ENCODE assay signal across 8 mouse cellular contexts in the genomic region with DNA sequence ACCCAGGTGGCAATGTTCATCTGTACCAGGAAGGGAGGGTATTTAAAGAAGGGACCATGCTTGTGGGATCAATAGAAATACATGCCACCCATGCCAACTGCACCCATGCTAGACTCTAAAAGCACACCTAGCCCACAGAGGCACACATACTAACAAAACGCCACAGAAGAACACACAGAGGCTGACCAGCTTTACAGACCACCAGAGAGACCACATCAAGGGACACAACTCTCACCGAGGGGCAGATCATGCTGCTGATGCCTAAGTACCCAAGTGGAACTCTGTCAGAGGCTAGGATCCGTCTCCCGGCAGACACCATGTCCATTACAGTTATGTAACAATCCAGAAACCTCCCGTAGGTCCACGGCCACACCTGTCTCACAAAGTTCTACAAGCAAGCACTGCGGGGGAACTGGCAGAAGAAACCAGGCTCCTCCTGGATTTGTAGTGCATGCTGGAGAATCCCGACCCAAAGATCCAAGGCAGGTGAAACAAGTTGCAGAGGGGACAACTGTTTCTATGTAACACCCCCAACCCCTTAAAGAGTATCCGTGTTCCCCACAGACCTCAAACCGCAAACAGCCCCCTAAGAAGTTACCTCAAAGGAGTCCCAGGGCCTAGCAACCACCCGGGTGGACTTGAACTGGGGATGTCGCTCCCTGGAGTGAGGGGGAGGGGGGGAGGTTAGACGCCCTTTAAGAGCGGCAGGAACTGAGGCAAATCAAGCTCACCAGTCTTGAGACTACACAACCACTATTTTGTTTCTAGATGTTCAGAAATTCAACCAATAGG. TPM values are rescaled to one million over a fixed set of nuclear protein-coding genes. Genes with fewer than 3 reads are reported as not detected.
DNase-seq lines count a peak whose midpoint lies in the region; ATAC-seq and TF ChIP-seq lines count a peak whose summit lies in the region.

No protein-coding gene starts in this region.

- H3K9me3 ChIP-seq in embryonic facial prominence, embryonic 12.5 days, result no peaks in the 10 kb centered on the region
- no peaks in the 10 kb centered on the region for H3K9me3 ChIP-seq in kidney, embryonic 16.5 days (ENCODE audit: low read length)
- H3K9me3 ChIP-seq in neural tube, embryonic 14.5 days (ENCODE audit: control insufficient read depth, low read length), result no peaks in the 10 kb centered on the region

- H3K9ac ChIP-seq in embryonic facial prominence, embryonic 12.5 days, result peak overlapping the region; percentile 90
- peak overlapping the region; percentile 90 for H3K9ac ChIP-seq in kidney, embryonic 16.5 days (replicated peaks; ENCODE audit: low read length)
- H3K9ac ChIP-seq in neural tube, embryonic 14.5 days (replicated peaks; ENCODE audit: low read depth, low read length), result peak overlapping the region; percentile 83

- ATAC-seq in embryonic facial prominence, embryonic 12.5 days (ENCODE audit: insufficient number of reproducible peaks, insufficient read depth, low FRiP score, low TSS enrichment), result no peak
- no peak for ATAC-seq in kidney, embryonic 16.5 days (ENCODE audit: low FRiP score, low TSS enrichment)
- ATAC-seq in neural tube, embryonic 14.5 days (ENCODE audit: low read depth), result no peak
- ATAC-seq in CD4-positive, CD25-positive, alpha-beta regulatory T cell, adult 4 months, result no peak

- DNase-seq in lung, adult 2 months, result no peak
- no peak for DNase-seq in lung, postnatal 14 days
- no peak for DNase-seq in right cerebral cortex, postnatal 36 days (ENCODE audit: low spot score in 2 of 2)
- DNase-seq in adrenal gland, postnatal 4 days (ENCODE audit: low spot score in 2 of 2), result no peak

- TF ChIP-seq CTCF in lung, adult 2 months (IDR thresholded peaks at IDR 0.05; ENCODE audit: insufficient read depth, low read length), result no peak

- H3K27me3 ChIP-seq in embryonic facial prominence, embryonic 12.5 days, result no peaks in the 10 kb centered on the region
- H3K27me3 ChIP-seq in kidney, embryonic 16.5 days (ENCODE audit: insufficient read depth, low read length), result no peaks in the 10 kb centered on the region
- no peaks in the 10 kb centered on the region for H3K27me3 ChIP-seq in neural tube, embryonic 14.5 days (ENCODE audit: control insufficient read depth, insufficient read depth, low read length)

- H3K4me2 ChIP-seq in embryonic facial prominence, embryonic 12.5 days (replicated peaks), result peak overlapping the region; percentile 94
- peak overlapping the region; percentile 93 for H3K4me2 ChIP-seq in kidney, embryonic 16.5 days (replicated peaks; ENCODE audit: low read depth, low read length)
- H3K4me2 ChIP-seq in neural tube, embryonic 14.5 days (ENCODE audit: low read depth, low read length), result peak overlapping the region; percentile 94

- TF ChIP-seq POLR2A in lung, adult 2 months (IDR thresholded peaks at IDR 0.05; ENCODE audit: borderline replicate concordance, extremely low read depth, low read depth, low read length), result no peak

- H3K4me1 ChIP-seq in lung, adult 2 months (ENCODE audit: control insufficient read depth, insufficient read depth, low read length), result peaks cover 10% of the 10 kb centered on the region; the same call in 1 of the 2 replicates
- H3K4me1 ChIP-seq in embryonic facial prominence, embryonic 12.5 days, result peaks cover 36% of the 10 kb centered on the region
- H3K4me1 ChIP-seq in kidney, embryonic 16.5 days (ENCODE audit: insufficient read depth, low read length), result peaks cover 45% of the 10 kb centered on the region
- H3K4me1 ChIP-seq in neural tube, embryonic 14.5 days (ENCODE audit: control insufficient read depth, insufficient read depth, low read length), result peaks cover 35% of the 10 kb centered on the region

- H3K36me3 ChIP-seq in embryonic facial prominence, embryonic 12.5 days, result peaks cover 12% of the 10 kb centered on the region
- H3K36me3 ChIP-seq in kidney, embryonic 16.5 days (ENCODE audit: insufficient read depth, low read length), result peaks cover 7% of the 10 kb centered on the region
- no peaks in the 10 kb centered on the region for H3K36me3 ChIP-seq in neural tube, embryonic 14.5 days (ENCODE audit: control insufficient read depth, insufficient read depth, low read length)

- 17% methylated on average over 14 of the region's 14 CpGs for WGBS in lung, adult 2 months
- 23% methylated on average over 14 of the region's 14 CpGs for WGBS in embryonic facial prominence, embryonic 12.5 days
- WGBS in kidney, embryonic 16.5 days, result 16% methylated on average over 14 of the region's 14 CpGs
- 21% methylated on average over 14 of the region's 14 CpGs for WGBS in neural tube, embryonic 14.5 days

- H3K27ac ChIP-seq in embryonic facial prominence, embryonic 12.5 days, result no peak overlapping the region
- no peak overlapping the region for H3K27ac ChIP-seq in kidney, embryonic 16.5 days (ENCODE audit: low read length)
- H3K27ac ChIP-seq in neural tube, embryonic 14.5 days (ENCODE audit: low read depth, low read length), result no peak overlapping the region

- H3K4me3 ChIP-seq in lung, adult 2 months (replicated peaks; ENCODE audit: extremely low read depth, low read depth, low read length), result peak overlapping the region; percentile 28
- peak overlapping the region; percentile 97 for H3K4me3 ChIP-seq in embryonic facial prominence, embryonic 12.5 days
- peak overlapping the region; percentile 94 for H3K4me3 ChIP-seq in kidney, embryonic 16.5 days (ENCODE audit: low read length)
- H3K4me3 ChIP-seq in neural tube, embryonic 14.5 days (ENCODE audit: low read depth, low read length), result peak overlapping the region; percentile 85

RNA-seq across cellular contexts. Expression of a gene that starts 1.2 kb away (rescaled TPM):
- polyA plus RNA-seq in lung, adult 2 months (2012; rRNA removed), result 19.3 and 28.7 TPM in 2 replicates
- 124 TPM in 2 replicates for polyA plus RNA-seq in embryonic facial prominence, embryonic 12.5 days (2016; fragmentation: Nextera tagmentation; extraction: Ambion mirVana)
- polyA plus RNA-seq in kidney, embryonic 16.5 days (2015; fragmentation: Nextera tagmentation; extraction: Ambion mirVana), result 124 and 131 TPM in 2 replicates
- 73.5 and 85.4 TPM in 2 replicates for polyA plus RNA-seq in neural tube, embryonic 14.5 days (2014; fragmentation: Nextera tagmentation; extraction: Ambion mirVana)
- 10 to 100 TPM; 79.0 to 85.1 TPM for total RNA-seq in adrenal gland, postnatal 4 days (2021)
- polyA plus RNA-seq in CD4-positive, CD25-positive, alpha-beta regulatory T cell, adult 4 months (2017; shearing (Covaris generic)), result 10 to 100 TPM; 26.3 to 30.7 TPM

RNA-seq across cellular contexts. Expression of a gene that starts 2.1 kb away (rescaled TPM):
- 12.0 and 12.5 TPM in 2 replicates for polyA plus RNA-seq in lung, adult 2 months (2012; rRNA removed)
- polyA plus RNA-seq in embryonic facial prominence, embryonic 12.5 days (2016; fragmentation: Nextera tagmentation; extraction: Ambion mirVana), result 6.2 and 6.6 TPM in 2 replicates
- polyA plus RNA-seq in kidney, embryonic 16.5 days (2015; fragmentation: Nextera tagmentation; extraction: Ambion mirVana), result 5.0 and 5.1 TPM in 2 replicates
- 10.4 and 11.9 TPM in 2 replicates for polyA plus RNA-seq in neural tube, embryonic 14.5 days (2014; fragmentation: Nextera tagmentation; extraction: Ambion mirVana)
- 10 to 100 TPM; 26.2 to 28.3 TPM for total RNA-seq in adrenal gland, postnatal 4 days (2021)
- 1 to 10 TPM; 4.4 to 5.6 TPM for polyA plus RNA-seq in CD4-positive, CD25-positive, alpha-beta regulatory T cell, adult 4 months (2017; shearing (Covaris generic))

Comparison
In these comparisons a context has a peak if more than half of its experiments do, and no peak if none do; other contexts are left out.
1. H3K4me3 ChIP-seq: peak in every context shown above with its lines; median percentile 97 in embryonic facial prominence, embryonic 12.5 days; 94 in kidney, embryonic 16.5 days; 85 in neural tube, embryonic 14.5 days; 28 in lung, adult 2 months.